Mouse (Mus musculus): ENCODE measurements at regions not wholly inside any gene's neighbourhood (a gene's known extent, or its start where the extent isn't known, plus 50 kb on each side); places are given as distances from the start of the nearest gene placed in this dataset.

- no peak for DNase-seq
Measured at GRCm38 (mm10) chr13:35214219-35214618, 187.3 kb upstream of the Eci2 start.

- no peak for DNase-seq
Measured at GRCm38 (mm10) chr13:35226142-35226829, 199.4 kb upstream of the Eci2 start.

GRCm38 (mm10) chr13:35226944-35227343 is 200.0 kb upstream of the Eci2 start:
- no peak for DNase-seq

- DNase-seq = peak; percentile 66 to 67
Measured at GRCm38 (mm10) chr13:35229601-35230000, 202.7 kb upstream of the Eci2 start.

- no peak for DNase-seq
Measured at GRCm38 (mm10) chr13:35233636-35234035, 206.7 kb upstream of the Eci2 start.

- DNase-seq = no peak
Measured at GRCm38 (mm10) chr13:35241443-35241842, 214.5 kb upstream of the Eci2 start.

- no peak for DNase-seq
Measured at GRCm38 (mm10) chr13:35243946-35244345, 217.1 kb upstream of the Eci2 start.

GRCm38 (mm10) chr13:35257386-35257785 is 230.5 kb upstream of the Eci2 start:
- peak; percentile 19 to 31 for DNase-seq

GRCm38 (mm10) chr13:35258720-35259119 is 231.8 kb upstream of the Eci2 start:
- no peak for DNase-seq

- DNase-seq = no peak
Measured at GRCm38 (mm10) chr13:35283959-35284358, 257.1 kb upstream of the Eci2 start.

GRCm38 (mm10) chr13:35302088-35302487 is 275.2 kb upstream of the Eci2 start:
- no peak for DNase-seq

- DNase-seq = no peak
Measured at GRCm38 (mm10) chr13:35316772-35317171, 289.9 kb upstream of the Eci2 start.

GRCm38 (mm10) chr13:35326682-35327242 is 299.9 kb upstream of the Eci2 start:
- DNase-seq = no peak

- no peak for DNase-seq
Measured at GRCm38 (mm10) chr13:35328320-35328719, 301.4 kb upstream of the Eci2 start.

GRCm38 (mm10) chr13:35330926-35331325 is 304.0 kb upstream of the Eci2 start:
- DNase-seq = no peak

- no peak for DNase-seq
Measured at GRCm38 (mm10) chr13:35345507-35346129, 314.0 kb upstream of the Cdyl start.

GRCm38 (mm10) chr13:35348283-35348682 is 311.4 kb upstream of the Cdyl start:
- DNase-seq = no peak

- peak; percentile 50 to 51 for DNase-seq
Measured at GRCm38 (mm10) chr13:35359345-35359744, 300.3 kb upstream of the Cdyl start.

- DNase-seq = no peak
Measured at GRCm38 (mm10) chr13:35377487-35377886, 282.1 kb upstream of the Cdyl start.

GRCm38 (mm10) chr13:35379500-35379899 is 280.1 kb upstream of the Cdyl start:
- no peak for DNase-seq

- no peak for DNase-seq
Measured at GRCm38 (mm10) chr13:35380224-35381009, 279.2 kb upstream of the Cdyl start.

GRCm38 (mm10) chr13:35381641-35382040 is 278.0 kb upstream of the Cdyl start:
- peak; percentile 66 to 72 for DNase-seq

Data from adrenal gland, postnatal 36 days (tissue).